Mouse (Mus musculus): ENCODE measurements at regions not wholly inside any gene's neighbourhood (a gene's known extent, or its start where the extent isn't known, plus 50 kb on each side); places are given as distances from the start of the nearest gene placed in this dataset.
A peak's percentile ranks its signal among the peaks of the same experiment; 100 is the strongest.

- TF ChIP-seq CTCF (IDR thresholded peaks at IDR 0.05; ENCODE audit: low read depth, low read length) (no peak), POLR2A (IDR thresholded peaks at IDR 0.05; ENCODE audit: insufficient read depth, low read length) (no peak), EP300 (IDR thresholded peaks at IDR 0.05; ENCODE audit: insufficient read depth, low read depth, low read length) (no peak)
Measured at GRCm38 (mm10) chr3:143447005-143447709, 565.4 kb upstream of the Pkn2 start.

GRCm38 (mm10) chr3:143417401-143417800, 535.6 kb upstream of the Pkn2 start:
- Histone ChIP-seq H3K36me3 (ENCODE audit: control insufficient read depth, insufficient read depth, low read length, poor library complexity, severe bottlenecking) (no peaks in the 10 kb centered on the region), H3K27ac (ENCODE audit: insufficient read depth, low read length) (no peak overlapping the region), H3K9me3 (replicated peaks; ENCODE audit: control insufficient read depth, insufficient read depth, low read length, poor library complexity, severe bottlenecking) (no peaks in the 10 kb centered on the region), H3K4me3 (ENCODE audit: low read depth, low read length) (no peak overlapping the region), H3K27me3 (ENCODE audit: control insufficient read depth, insufficient read depth, low read length, poor library complexity, severe bottlenecking) (no peaks in the 10 kb centered on the region), H3K9ac (ENCODE audit: low read depth, poor library complexity, severe bottlenecking) (no peak overlapping the region), H3K4me1 (ENCODE audit: control insufficient read depth, insufficient read depth, low read length) (no peaks in the 10 kb centered on the region)
- TF ChIP-seq POLR2A (IDR thresholded peaks at IDR 0.05; ENCODE audit: insufficient read depth, low read length), result no peak
- TF ChIP-seq CTCF (IDR thresholded peaks at IDR 0.05; ENCODE audit: low read depth, low read length), result no peak
- no peak for TF ChIP-seq EP300 (IDR thresholded peaks at IDR 0.05; ENCODE audit: insufficient read depth, low read depth, low read length)

More at GRCm38 (mm10) chr3:143447005-143447709, 565.4 kb upstream of the Pkn2 start:
- H3K27ac ChIP-seq (ENCODE audit: insufficient read depth, low read length), result no peak overlapping the region
- H3K36me3 ChIP-seq (ENCODE audit: control insufficient read depth, insufficient read depth, low read length, poor library complexity, severe bottlenecking), result no peaks in the 10 kb centered on the region
- H3K9ac ChIP-seq (ENCODE audit: low read depth, poor library complexity, severe bottlenecking), result no peak overlapping the region
- no peaks in the 10 kb centered on the region for H3K4me1 ChIP-seq (ENCODE audit: control insufficient read depth, insufficient read depth, low read length)
- H3K9me3 ChIP-seq (replicated peaks; ENCODE audit: control insufficient read depth, insufficient read depth, low read length, poor library complexity, severe bottlenecking), result no peaks in the 10 kb centered on the region
- H3K27me3 ChIP-seq (ENCODE audit: control insufficient read depth, insufficient read depth, low read length, poor library complexity, severe bottlenecking), result no peaks in the 10 kb centered on the region
- no peak overlapping the region for H3K4me3 ChIP-seq (ENCODE audit: low read depth, low read length)

- Histone ChIP-seq H3K27me3 (ENCODE audit: control insufficient read depth, insufficient read depth, low read length, poor library complexity, severe bottlenecking) (no peaks in the 10 kb centered on the region), H3K36me3 (ENCODE audit: control insufficient read depth, insufficient read depth, low read length, poor library complexity, severe bottlenecking) (no peaks in the 10 kb centered on the region), H3K4me3 (ENCODE audit: low read depth, low read length) (no peak overlapping the region), H3K9me3 (replicated peaks; ENCODE audit: control insufficient read depth, insufficient read depth, low read length, poor library complexity, severe bottlenecking) (no peaks in the 10 kb centered on the region), H3K4me1 (ENCODE audit: control insufficient read depth, insufficient read depth, low read length) (no peaks in the 10 kb centered on the region), H3K9ac (ENCODE audit: low read depth, poor library complexity, severe bottlenecking) (no peak overlapping the region), H3K27ac (ENCODE audit: insufficient read depth, low read length) (no peak overlapping the region)
- TF ChIP-seq POLR2A (IDR thresholded peaks at IDR 0.05; ENCODE audit: insufficient read depth, low read length) (no peak), EP300 (IDR thresholded peaks at IDR 0.05; ENCODE audit: insufficient read depth, low read depth, low read length) (no peak), CTCF (IDR thresholded peaks at IDR 0.05; ENCODE audit: low read depth, low read length) (no peak)
Measured at GRCm38 (mm10) chr3:143411655-143412054, 529.9 kb upstream of the Pkn2 start.

- no peaks in the 10 kb centered on the region for H3K36me3 ChIP-seq (ENCODE audit: control insufficient read depth, insufficient read depth, low read length, poor library complexity, severe bottlenecking)
- H3K4me1 ChIP-seq (ENCODE audit: control insufficient read depth, insufficient read depth, low read length), result no peaks in the 10 kb centered on the region
- no peaks in the 10 kb centered on the region for H3K9me3 ChIP-seq (replicated peaks; ENCODE audit: control insufficient read depth, insufficient read depth, low read length, poor library complexity, severe bottlenecking)
- H3K4me3 ChIP-seq (ENCODE audit: low read depth, low read length), result no peak overlapping the region
- no peak overlapping the region for H3K9ac ChIP-seq (ENCODE audit: low read depth, poor library complexity, severe bottlenecking)
- no peak overlapping the region for H3K27ac ChIP-seq (ENCODE audit: insufficient read depth, low read length)
- no peaks in the 10 kb centered on the region for H3K27me3 ChIP-seq (ENCODE audit: control insufficient read depth, insufficient read depth, low read length, poor library complexity, severe bottlenecking)
- TF ChIP-seq CTCF (IDR thresholded peaks at IDR 0.05; ENCODE audit: low read depth, low read length), result no peak
- TF ChIP-seq EP300 (IDR thresholded peaks at IDR 0.05; ENCODE audit: insufficient read depth, low read depth, low read length), result no peak
- TF ChIP-seq POLR2A (IDR thresholded peaks at IDR 0.05; ENCODE audit: insufficient read depth, low read length), result no peak
Measured at GRCm38 (mm10) chr3:143398966-143399365, 517.2 kb upstream of the Pkn2 start.

- Histone ChIP-seq H3K4me1 (ENCODE audit: control insufficient read depth, insufficient read depth, low read length) (no peaks in the 10 kb centered on the region), H3K9me3 (replicated peaks; ENCODE audit: control insufficient read depth, insufficient read depth, low read length, poor library complexity, severe bottlenecking) (no peaks in the 10 kb centered on the region), H3K27ac (ENCODE audit: insufficient read depth, low read length) (no peak overlapping the region), H3K27me3 (ENCODE audit: control insufficient read depth, insufficient read depth, low read length, poor library complexity, severe bottlenecking) (no peaks in the 10 kb centered on the region), H3K4me3 (ENCODE audit: low read depth, low read length) (no peak overlapping the region), H3K36me3 (ENCODE audit: control insufficient read depth, insufficient read depth, low read length, poor library complexity, severe bottlenecking) (no peaks in the 10 kb centered on the region; the same call in 1 of the 2 replicates), H3K9ac (ENCODE audit: low read depth, poor library complexity, severe bottlenecking) (no peak overlapping the region)
- no peak for TF ChIP-seq EP300 (IDR thresholded peaks at IDR 0.05; ENCODE audit: insufficient read depth, low read depth, low read length)
- TF ChIP-seq CTCF (IDR thresholded peaks at IDR 0.05; ENCODE audit: low read depth, low read length), result no peak
- TF ChIP-seq POLR2A (IDR thresholded peaks at IDR 0.05; ENCODE audit: insufficient read depth, low read length), result no peak
Measured at GRCm38 (mm10) chr3:143384357-143384756, 502.6 kb upstream of the Pkn2 start.

- Histone ChIP-seq H3K4me3 (ENCODE audit: low read depth, low read length) (no peak overlapping the region), H3K9me3 (replicated peaks; ENCODE audit: control insufficient read depth, insufficient read depth, low read length, poor library complexity, severe bottlenecking) (no peaks in the 10 kb centered on the region), H3K36me3 (ENCODE audit: control insufficient read depth, insufficient read depth, low read length, poor library complexity, severe bottlenecking) (no peaks in the 10 kb centered on the region; the same call in 1 of the 2 replicates), H3K9ac (ENCODE audit: low read depth, poor library complexity, severe bottlenecking) (no peak overlapping the region), H3K27me3 (ENCODE audit: control insufficient read depth, insufficient read depth, low read length, poor library complexity, severe bottlenecking) (no peaks in the 10 kb centered on the region), H3K4me1 (ENCODE audit: control insufficient read depth, insufficient read depth, low read length) (no peaks in the 10 kb centered on the region), H3K27ac (ENCODE audit: insufficient read depth, low read length) (no peak overlapping the region)
- TF ChIP-seq POLR2A (IDR thresholded peaks at IDR 0.05; ENCODE audit: insufficient read depth, low read length) (no peak), CTCF (IDR thresholded peaks at IDR 0.05; ENCODE audit: low read depth, low read length) (peak; percentile 82), EP300 (IDR thresholded peaks at IDR 0.05; ENCODE audit: insufficient read depth, low read depth, low read length) (no peak)
Measured at GRCm38 (mm10) chr3:143379193-143379592, 497.4 kb upstream of the Pkn2 start.
